Mouse (Mus musculus): ENCODE measurements around the gene Ctss. TPM values are rescaled to one million over a fixed set of nuclear protein-coding genes. Genes with fewer than 3 reads are reported as not detected.

Gene Ctss
- polyA plus RNA-seq, 1 experiment from 2014 or later, result 3.2 TPM

- Histone ChIP-seq H3K4me3 (no peak overlapping the region), H3K27ac (replicated peaks) (peak overlapping the region; percentile 42; the same call in 1 of the 2 replicates), H3K9me3 (replicated peaks) (no peaks in the 10 kb centered on the region), H3K36me3 (no peaks in the 10 kb centered on the region), H3K27me3 (ENCODE audit: low read depth, poor library complexity, severe bottlenecking) (no peaks in the 10 kb centered on the region), H3K4me1 (peaks cover 3% of the 10 kb centered on the region; the same call in 1 of the 2 replicates)
- 34% methylated on average over 10 of the region's 10 CpGs for WGBS
- DNase-seq (ENCODE audit: low spot score), result peak; percentile 69
Observed at GRCm38 (mm10) chr3:95517493-95517898, 9.1 kb upstream of the Ctss start.

GRCm38 (mm10) chr3:95518891-95519290 is 7.7 kb upstream of the Ctss start:
- DNase-seq (ENCODE audit: low spot score), result no peak
- H3K9me3 ChIP-seq (replicated peaks), result no peaks in the 10 kb centered on the region
- 85% methylated on average over 7 of the region's 7 CpGs for WGBS
- H3K4me3 ChIP-seq, result no peak overlapping the region
- H3K36me3 ChIP-seq, result no peaks in the 10 kb centered on the region
- H3K27me3 ChIP-seq (ENCODE audit: low read depth, poor library complexity, severe bottlenecking), result no peaks in the 10 kb centered on the region
- no peak overlapping the region for H3K27ac ChIP-seq (replicated peaks)
- H3K4me1 ChIP-seq, result peaks cover 3% of the 10 kb centered on the region; the same call in 1 of the 2 replicates

- no peaks in the 10 kb centered on the region for H3K27me3 ChIP-seq (ENCODE audit: low read depth, poor library complexity, severe bottlenecking)
- H3K4me3 ChIP-seq, result no peak overlapping the region
- WGBS, result 76% methylated on average over 2 of the region's 2 CpGs
- H3K9me3 ChIP-seq (replicated peaks), result no peaks in the 10 kb centered on the region
- H3K36me3 ChIP-seq, result no peaks in the 10 kb centered on the region
- no peak for DNase-seq (ENCODE audit: low spot score)
- peak overlapping the region; percentile 28; the same call in 1 of the 2 replicates for H3K27ac ChIP-seq (replicated peaks)
- peaks cover 3% of the 10 kb centered on the region; the same call in 1 of the 2 replicates for H3K4me1 ChIP-seq
Observed at GRCm38 (mm10) chr3:95519315-95519714, 7.3 kb upstream of the Ctss start.

GRCm38 (mm10) chr3:95520100-95520499 is 6.5 kb upstream of the Ctss start:
- H3K4me1 ChIP-seq, result peaks cover 3% of the 10 kb centered on the region; the same call in 1 of the 2 replicates
- H3K27me3 ChIP-seq (ENCODE audit: low read depth, poor library complexity, severe bottlenecking), result no peaks in the 10 kb centered on the region
- 89% methylated on average over 3 of the region's 3 CpGs for WGBS
- no peaks in the 10 kb centered on the region for H3K36me3 ChIP-seq
- no peaks in the 10 kb centered on the region for H3K9me3 ChIP-seq (replicated peaks)
- no peak overlapping the region for H3K27ac ChIP-seq (replicated peaks)
- no peak for DNase-seq (ENCODE audit: low spot score)
- H3K4me3 ChIP-seq, result no peak overlapping the region

- Histone ChIP-seq H3K36me3 (no peaks in the 10 kb centered on the region), H3K27me3 (ENCODE audit: low read depth, poor library complexity, severe bottlenecking) (no peaks in the 10 kb centered on the region), H3K9me3 (replicated peaks) (no peaks in the 10 kb centered on the region), H3K4me1 (peaks cover 3% of the 10 kb centered on the region; the same call in 1 of the 2 replicates), H3K27ac (replicated peaks) (no peak overlapping the region), H3K4me3 (no peak overlapping the region)
- no peak for DNase-seq (ENCODE audit: low spot score)
- WGBS, result 92% methylated on average over 10 of the region's 10 CpGs
Observed at GRCm38 (mm10) chr3:95521168-95521567, 5.4 kb upstream of the Ctss start.

- H3K4me3 ChIP-seq, result no peak overlapping the region
- no peaks in the 10 kb centered on the region for H3K36me3 ChIP-seq
- no peak for DNase-seq (ENCODE audit: low spot score)
- WGBS, result 86% methylated on average over 3 of the region's 3 CpGs
- H3K27ac ChIP-seq (replicated peaks), result no peak overlapping the region
- no peaks in the 10 kb centered on the region for H3K27me3 ChIP-seq (ENCODE audit: low read depth, poor library complexity, severe bottlenecking)
- H3K4me1 ChIP-seq, result no peaks in the 10 kb centered on the region
- no peaks in the 10 kb centered on the region for H3K9me3 ChIP-seq (replicated peaks)
Observed at GRCm38 (mm10) chr3:95523662-95524061, 2.9 kb upstream of the Ctss start.

GRCm38 (mm10) chr3:95524673-95525072 is 1.9 kb upstream of the Ctss start:
- Histone ChIP-seq H3K4me3 (no peak overlapping the region), H3K27ac (replicated peaks) (no peak overlapping the region), H3K27me3 (ENCODE audit: low read depth, poor library complexity, severe bottlenecking) (no peaks in the 10 kb centered on the region), H3K4me1 (no peaks in the 10 kb centered on the region), H3K36me3 (no peaks in the 10 kb centered on the region), H3K9me3 (replicated peaks) (no peaks in the 10 kb centered on the region)
- 81% methylated on average over 2 of the region's 2 CpGs for WGBS
- no peak for DNase-seq (ENCODE audit: low spot score)

GRCm38 (mm10) chr3:95526111-95526510 is 475 bp upstream of the Ctss start:
- Histone ChIP-seq H3K9me3 (replicated peaks) (no peaks in the 10 kb centered on the region), H3K36me3 (no peaks in the 10 kb centered on the region), H3K27me3 (ENCODE audit: low read depth, poor library complexity, severe bottlenecking) (no peaks in the 10 kb centered on the region), H3K27ac (replicated peaks) (no peak overlapping the region), H3K4me3 (no peak overlapping the region), H3K4me1 (no peaks in the 10 kb centered on the region)
- no peak for DNase-seq (ENCODE audit: low spot score)

- Histone ChIP-seq H3K4me3 (no peak overlapping the region), H3K9me3 (replicated peaks) (no peaks in the 10 kb centered on the region), H3K27ac (replicated peaks) (no peak overlapping the region), H3K27me3 (ENCODE audit: low read depth, poor library complexity, severe bottlenecking) (no peaks in the 10 kb centered on the region), H3K4me1 (no peaks in the 10 kb centered on the region), H3K36me3 (no peaks in the 10 kb centered on the region)
- no peak for DNase-seq (ENCODE audit: low spot score)
- WGBS, result 86% methylated on average over 6 of the region's 6 CpGs
Observed at GRCm38 (mm10) chr3:95529814-95530213, 3.2 kb downstream of the Ctss start.

- 100% methylated on average over 1 of the region's 1 CpGs for WGBS
- Histone ChIP-seq H3K27me3 (ENCODE audit: low read depth, poor library complexity, severe bottlenecking) (no peaks in the 10 kb centered on the region), H3K4me3 (no peak overlapping the region), H3K9me3 (replicated peaks) (no peaks in the 10 kb centered on the region), H3K4me1 (no peaks in the 10 kb centered on the region), H3K27ac (replicated peaks) (no peak overlapping the region), H3K36me3 (no peaks in the 10 kb centered on the region)
- DNase-seq (ENCODE audit: low spot score), result no peak
Observed at GRCm38 (mm10) chr3:95531025-95531424, 4.4 kb downstream of the Ctss start.

- no peaks in the 10 kb centered on the region for H3K9me3 ChIP-seq (replicated peaks)
- H3K4me1 ChIP-seq, result no peaks in the 10 kb centered on the region
- H3K27me3 ChIP-seq (ENCODE audit: low read depth, poor library complexity, severe bottlenecking), result no peaks in the 10 kb centered on the region
- no peak for DNase-seq (ENCODE audit: low spot score)
- no peaks in the 10 kb centered on the region for H3K36me3 ChIP-seq
- H3K27ac ChIP-seq (replicated peaks), result no peak overlapping the region
- WGBS, result 93% methylated on average over 5 of the region's 5 CpGs
- H3K4me3 ChIP-seq, result no peak overlapping the region
Observed at GRCm38 (mm10) chr3:95533364-95533763, 6.8 kb downstream of the Ctss start.

- no peak overlapping the region for H3K27ac ChIP-seq (replicated peaks)
- 96% methylated on average over 1 of the region's 1 CpGs for WGBS
- H3K9me3 ChIP-seq (replicated peaks), result no peaks in the 10 kb centered on the region
- no peak overlapping the region for H3K4me3 ChIP-seq
- H3K36me3 ChIP-seq, result no peaks in the 10 kb centered on the region
- DNase-seq (ENCODE audit: low spot score), result no peak
- H3K27me3 ChIP-seq (ENCODE audit: low read depth, poor library complexity, severe bottlenecking), result no peaks in the 10 kb centered on the region
- no peaks in the 10 kb centered on the region for H3K4me1 ChIP-seq
Observed at GRCm38 (mm10) chr3:95534927-95535326, 8.3 kb downstream of the Ctss start.

GRCm38 (mm10) chr3:95538936-95539335 is 12.3 kb downstream of the Ctss start:
- H3K27me3 ChIP-seq (ENCODE audit: low read depth, poor library complexity, severe bottlenecking), result no peaks in the 10 kb centered on the region
- no peaks in the 10 kb centered on the region for H3K4me1 ChIP-seq
- H3K36me3 ChIP-seq, result no peaks in the 10 kb centered on the region
- no peaks in the 10 kb centered on the region for H3K9me3 ChIP-seq (replicated peaks)
- 92% methylated on average over 10 of the region's 10 CpGs for WGBS
- H3K27ac ChIP-seq (replicated peaks), result no peak overlapping the region
- H3K4me3 ChIP-seq, result no peak overlapping the region
- no peak for DNase-seq (ENCODE audit: low spot score)

GRCm38 (mm10) chr3:95539837-95540236 is 13.3 kb downstream of the Ctss start:
- H3K27me3 ChIP-seq (ENCODE audit: low read depth, poor library complexity, severe bottlenecking), result no peaks in the 10 kb centered on the region
- WGBS, result 94% methylated on average over 4 of the region's 4 CpGs

More at GRCm38 (mm10) chr3:95539837-95540236, 13.3 kb downstream of the Ctss start:
- DNase-seq (ENCODE audit: low spot score), result no peak
- Histone ChIP-seq H3K4me1 (no peaks in the 10 kb centered on the region), H3K27ac (replicated peaks) (no peak overlapping the region), H3K4me3 (no peak overlapping the region), H3K9me3 (replicated peaks) (no peaks in the 10 kb centered on the region), H3K36me3 (no peaks in the 10 kb centered on the region)
